In the genomic region with DNA sequence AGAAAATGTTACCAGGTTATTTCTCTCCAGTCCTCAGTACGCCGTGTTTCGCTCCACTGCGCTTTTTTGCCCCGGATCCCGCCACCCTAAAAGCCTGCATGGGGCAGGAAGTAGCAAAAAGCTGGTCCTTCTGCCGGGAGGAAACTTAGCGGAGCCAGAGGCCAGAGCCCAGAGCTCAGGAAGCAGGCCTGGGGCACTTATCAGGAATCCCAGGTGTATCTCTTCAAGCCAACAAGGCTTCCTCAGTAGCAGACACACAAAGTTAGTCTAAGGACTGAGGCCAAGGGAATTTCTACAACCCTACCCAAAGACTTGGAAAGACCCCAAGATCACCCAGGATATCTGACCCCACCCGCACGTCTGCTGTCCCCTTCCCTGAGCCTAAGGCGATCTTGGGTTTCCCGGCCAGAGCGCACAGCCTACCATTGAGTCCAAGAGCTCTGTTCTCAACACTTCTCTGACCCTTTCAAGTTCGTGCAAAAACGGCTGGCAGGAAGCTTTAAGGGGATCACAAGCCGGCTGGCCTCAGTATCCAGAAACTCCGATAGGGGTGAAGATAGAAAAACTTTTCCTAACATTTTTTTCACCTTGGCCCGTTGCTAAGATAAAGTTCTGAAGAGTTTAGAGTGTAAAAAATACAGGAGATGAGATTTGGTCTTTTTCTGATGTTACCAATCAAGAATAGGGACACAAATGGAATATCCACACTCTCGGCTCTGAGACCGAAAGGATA, we compare ENCODE assay signal across 8 mouse cellular contexts. TPM values are rescaled to one million over a fixed set of nuclear protein-coding genes. Genes with fewer than 3 reads are reported as not detected.
DNase-seq lines count a peak whose midpoint lies in the region; ATAC-seq lines count a peak whose summit lies in the region.

No protein-coding gene starts in this region.

- H3K9ac ChIP-seq in forebrain, embryonic 16.5 days (replicated peaks; ENCODE audit: low read depth, low read length) = no peak overlapping the region
- no peak overlapping the region for H3K9ac ChIP-seq in hindbrain, embryonic 13.5 days
- no peak overlapping the region for H3K9ac ChIP-seq in midbrain, embryonic 13.5 days (replicated peaks)

- H3K4me3 ChIP-seq in forebrain, embryonic 10.5 days = peak overlapping the region; percentile 55; the same call in 1 of the 2 replicates
- H3K4me3 ChIP-seq in forebrain, embryonic 16.5 days (replicated peaks; ENCODE audit: low read length) = no peak overlapping the region
- H3K4me3 ChIP-seq in hindbrain, embryonic 13.5 days = peak overlapping the region; percentile 44; the same call in 1 of the 2 replicates
- H3K4me3 ChIP-seq in midbrain, embryonic 13.5 days (replicated peaks) = peak overlapping the region; percentile 52

- intact Hi-C loops in left cerebral cortex, postnatal 4 days (cut with DNase I) = no loop called here

- peaks cover 53% of the 10 kb centered on the region for H3K4me1 ChIP-seq in forebrain, embryonic 10.5 days
- H3K4me1 ChIP-seq in forebrain, embryonic 16.5 days (replicated peaks; ENCODE audit: control insufficient read depth, insufficient read depth, low read length) = peaks cover 21% of the 10 kb centered on the region
- peaks cover 35% of the 10 kb centered on the region for H3K4me1 ChIP-seq in hindbrain, embryonic 13.5 days (replicated peaks)
- peaks cover 53% of the 10 kb centered on the region for H3K4me1 ChIP-seq in midbrain, embryonic 13.5 days (replicated peaks)

- 1% methylated on average over 20 of the region's 20 CpGs for WGBS in forebrain, embryonic 10.5 days
- WGBS in forebrain, embryonic 16.5 days = 1% methylated on average over 20 of the region's 20 CpGs
- under 1% methylated on average over 20 of the region's 20 CpGs for WGBS in hindbrain, embryonic 13.5 days
- 1% methylated on average over 20 of the region's 20 CpGs for WGBS in midbrain, embryonic 13.5 days

- DNase-seq in forebrain, embryonic 10.5 days (ENCODE audit: extremely low spot score, low spot score) = peak; percentile 52
- peak; percentile 42 for DNase-seq in embryo, embryonic 10 days (ENCODE audit: low spot score)
- no peak for DNase-seq in layer of hippocampus, postnatal 14 days (ENCODE audit: low spot score in 2 of 2)
- DNase-seq in thymus, postnatal 10 days (ENCODE audit: low spot score in 2 of 2) = no peak
- no peak for DNase-seq in left cerebral cortex, postnatal 4 days

- H3K36me3 ChIP-seq in forebrain, embryonic 10.5 days (replicated peaks) = no peaks in the 10 kb centered on the region
- no peaks in the 10 kb centered on the region for H3K36me3 ChIP-seq in forebrain, embryonic 16.5 days (ENCODE audit: control insufficient read depth, insufficient read depth)
- no peaks in the 10 kb centered on the region for H3K36me3 ChIP-seq in hindbrain, embryonic 13.5 days
- no peaks in the 10 kb centered on the region for H3K36me3 ChIP-seq in midbrain, embryonic 13.5 days

- H3K4me2 ChIP-seq in forebrain, embryonic 16.5 days (ENCODE audit: low read length) = no peak overlapping the region
- H3K4me2 ChIP-seq in hindbrain, embryonic 13.5 days = peak overlapping the region; percentile 72; the same call in 1 of the 2 replicates
- H3K4me2 ChIP-seq in midbrain, embryonic 13.5 days (replicated peaks) = peak overlapping the region; percentile 94

- peaks cover 4% of the 10 kb centered on the region; the same call in 1 of the 2 replicates for H3K9me3 ChIP-seq in forebrain, embryonic 10.5 days
- H3K9me3 ChIP-seq in forebrain, embryonic 16.5 days (ENCODE audit: control insufficient read depth, low read length) = peaks cover 4% of the 10 kb centered on the region; the same call in 1 of the 2 replicates
- no peaks in the 10 kb centered on the region for H3K9me3 ChIP-seq in hindbrain, embryonic 13.5 days
- no peaks in the 10 kb centered on the region for H3K9me3 ChIP-seq in midbrain, embryonic 13.5 days

- H3K27me3 ChIP-seq in forebrain, embryonic 10.5 days (ENCODE audit: poor library complexity, severe bottlenecking) = peaks cover 100% of the 10 kb centered on the region
- peaks cover 50% of the 10 kb centered on the region for H3K27me3 ChIP-seq in forebrain, embryonic 16.5 days (replicated peaks; ENCODE audit: control insufficient read depth, insufficient read depth, low read length)
- H3K27me3 ChIP-seq in hindbrain, embryonic 13.5 days = peaks cover 95% of the 10 kb centered on the region
- H3K27me3 ChIP-seq in midbrain, embryonic 13.5 days = peaks cover 95% of the 10 kb centered on the region

- no peak overlapping the region for H3K27ac ChIP-seq in forebrain, embryonic 10.5 days
- H3K27ac ChIP-seq in forebrain, embryonic 16.5 days (ENCODE audit: low read length) = no peak overlapping the region
- no peak overlapping the region for H3K27ac ChIP-seq in hindbrain, embryonic 13.5 days
- H3K27ac ChIP-seq in midbrain, embryonic 13.5 days = no peak overlapping the region

- ATAC-seq in forebrain, embryonic 16.5 days = no peak
- no peak for ATAC-seq in hindbrain, embryonic 13.5 days (ENCODE audit: low FRiP score)
- ATAC-seq in midbrain, embryonic 13.5 days = no peak

RNA-seq across cellular contexts. Expression of gene Nr5a2, which starts 12.7 kb away (rescaled TPM):
- 0.20 and 0.24 TPM in 2 replicates for polyA plus RNA-seq in forebrain, embryonic 10.5 days (2016; fragmentation: Nextera tagmentation; extraction: Ambion mirVana)
- polyA plus RNA-seq in forebrain, embryonic 16.5 days (2015; fragmentation: Nextera tagmentation; extraction: Ambion mirVana) = 0.21 and 0.23 TPM in 2 replicates
- polyA plus RNA-seq in hindbrain, embryonic 13.5 days (2015; fragmentation: Nextera tagmentation; extraction: Ambion mirVana) = 0.62 and 0.64 TPM in 2 replicates
- 2.1 TPM in 2 replicates for polyA plus RNA-seq in midbrain, embryonic 13.5 days (2015; fragmentation: Nextera tagmentation; extraction: Ambion mirVana)
- total RNA-seq in layer of hippocampus, postnatal 14 days (2021) = not detected
- 1 to 10 TPM in 1 of 2 experiments, under 1 TPM in 1; 0.52 to 1.4 TPM for total RNA-seq in left cerebral cortex, postnatal 4 days (2021)

Comparison
In these comparisons a context has a peak if more than half of its experiments do, and no peak if none do; other contexts are left out.
1. DNase-seq: peak in forebrain, embryonic 10.5 days (single experiment) and embryo, embryonic 10 days (single experiment); none in layer of hippocampus, postnatal 14 days (0 of 2), thymus, postnatal 10 days (0 of 2) and left cerebral cortex, postnatal 4 days (single experiment).